Mouse (Mus musculus): ENCODE results near the gene Fig4. TPM values are rescaled to one million over a fixed set of nuclear protein-coding genes. Genes with fewer than 3 reads are reported as not detected.

The Fig4 gene
- polyA plus RNA-seq (2016; fragmentation: Nextera tagmentation; extraction: Ambion mirVana), result 14.2 and 14.5 TPM in 2 replicates

DNA sequence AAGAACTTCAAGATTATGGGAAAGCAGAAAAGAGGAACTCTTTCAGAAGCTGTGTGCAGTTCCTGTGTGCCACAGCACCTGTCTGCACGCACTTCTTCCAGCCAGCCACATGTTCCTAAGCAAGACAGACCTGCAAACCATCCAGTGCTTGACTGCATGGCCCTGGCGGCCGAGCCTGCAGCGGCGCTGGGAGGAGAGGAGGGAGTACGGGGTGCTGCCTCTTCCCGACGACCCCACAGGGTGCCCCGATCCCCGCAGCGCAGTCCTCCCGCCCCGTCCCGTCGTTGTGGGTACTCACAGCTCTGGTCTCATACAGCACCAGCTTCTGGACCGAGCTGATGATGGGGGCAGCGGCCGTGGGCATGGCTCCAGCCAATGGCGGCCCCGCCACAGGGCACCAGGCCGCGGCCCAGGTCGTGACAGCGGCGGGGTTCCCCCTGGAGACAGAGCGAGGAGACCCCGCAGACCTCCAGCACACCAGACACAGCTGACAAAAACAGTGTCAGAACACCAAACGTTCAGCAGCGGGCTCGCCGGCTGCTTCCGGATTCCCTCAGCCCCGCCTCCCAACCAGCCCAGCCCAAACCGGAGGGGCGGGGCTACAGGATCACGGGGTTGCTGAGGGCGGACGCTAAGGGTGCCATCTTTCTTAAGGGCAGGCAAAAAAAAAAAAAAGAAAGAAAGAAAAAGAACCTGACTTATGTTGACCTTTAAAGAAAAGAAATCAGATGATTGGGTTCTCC, at the start of gene Fig4:
Gene Fig4 (minus strand): TSS at position 572 of the 743 bp plus-strand sequence.
- no peaks in the 10 kb centered on the region for H3K9me3 ChIP-seq
- under 1% methylated on average over 38 of the region's 38 CpGs for WGBS
- H3K27ac ChIP-seq (replicated peaks), result peak within 1 kb of the TSS; percentile 85
- H3K4me3 ChIP-seq, result peak within 1 kb of the TSS; percentile 88
- no peaks in the 10 kb centered on the region for H3K27me3 ChIP-seq (replicated peaks; ENCODE audit: low read depth, poor library complexity, severe bottlenecking)
- DNase-seq (ENCODE audit: low spot score), result peak; percentile 92
- H3K36me3 ChIP-seq (replicated peaks), result no peaks in the 10 kb centered on the region
- H3K4me1 ChIP-seq, result peaks cover 12% of the 10 kb centered on the region

DNA sequence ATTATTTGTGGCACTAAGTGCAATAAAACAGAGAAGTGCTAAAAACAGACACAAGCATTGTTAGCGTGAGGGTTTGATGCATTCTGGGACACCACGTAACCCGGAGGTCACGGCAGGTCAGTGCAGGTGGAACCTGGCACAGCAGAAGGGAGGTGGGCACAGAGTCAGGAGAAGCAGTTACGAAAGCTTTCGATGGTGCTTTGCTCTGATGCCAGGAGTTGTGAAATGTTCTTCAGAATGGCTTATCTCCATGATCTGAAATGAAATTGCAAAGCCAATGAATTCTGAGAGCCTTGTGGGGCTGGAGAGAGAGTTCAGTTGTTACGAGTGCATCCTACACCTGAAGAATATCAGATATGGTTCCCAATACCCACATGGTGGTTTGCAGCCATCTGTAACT, 38.3 kb upstream of the Fig4 start:
- 90% methylated on average over 7 of the region's 7 CpGs for WGBS
- Histone ChIP-seq H3K4me1 (no peaks in the 10 kb centered on the region), H3K9me3 (no peaks in the 10 kb centered on the region)

DNA sequence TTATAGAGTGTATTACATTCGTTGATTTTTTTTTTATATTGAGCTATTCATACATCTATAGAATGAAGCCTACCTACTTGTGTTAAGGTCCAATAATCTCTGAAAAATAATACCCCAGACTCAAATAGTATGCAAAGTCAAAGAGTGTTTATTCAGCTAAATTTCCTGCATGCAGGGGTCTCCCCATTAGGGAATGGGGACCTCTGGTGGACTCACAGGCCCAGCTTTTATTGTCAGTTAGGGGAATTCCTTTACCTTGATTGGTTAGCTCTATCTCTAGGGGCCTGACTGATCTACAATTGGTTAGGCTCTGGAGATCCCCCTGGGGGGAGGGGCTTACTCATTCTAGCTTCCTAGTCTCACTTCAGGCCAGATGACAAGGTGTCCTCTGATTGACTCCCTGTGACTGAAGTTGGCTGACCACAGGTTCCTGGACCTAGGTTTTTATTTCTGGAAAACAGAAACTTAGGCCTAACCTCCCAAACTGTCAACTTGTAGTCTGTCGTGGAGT, 29.5 kb upstream of the Fig4 start:
- no peak overlapping the region for H3K27ac ChIP-seq (replicated peaks)
- no peaks in the 10 kb centered on the region for H3K9me3 ChIP-seq
- WGBS, result 84% methylated on average over 2 of the region's 2 CpGs
- H3K27me3 ChIP-seq (replicated peaks; ENCODE audit: low read depth, poor library complexity, severe bottlenecking), result no peaks in the 10 kb centered on the region
- H3K4me3 ChIP-seq, result no peak overlapping the region
- DNase-seq (ENCODE audit: low spot score), result no peak
- H3K36me3 ChIP-seq (replicated peaks), result no peaks in the 10 kb centered on the region
- no peaks in the 10 kb centered on the region for H3K4me1 ChIP-seq

More for the DNA sequence above, 38.3 kb upstream of the Fig4 start:
- H3K27me3 ChIP-seq (replicated peaks; ENCODE audit: low read depth, poor library complexity, severe bottlenecking), result no peaks in the 10 kb centered on the region
- no peak overlapping the region for H3K4me3 ChIP-seq
- H3K27ac ChIP-seq (replicated peaks), result no peak overlapping the region
- H3K36me3 ChIP-seq (replicated peaks), result no peaks in the 10 kb centered on the region
- DNase-seq (ENCODE audit: low spot score), result no peak

DNA sequence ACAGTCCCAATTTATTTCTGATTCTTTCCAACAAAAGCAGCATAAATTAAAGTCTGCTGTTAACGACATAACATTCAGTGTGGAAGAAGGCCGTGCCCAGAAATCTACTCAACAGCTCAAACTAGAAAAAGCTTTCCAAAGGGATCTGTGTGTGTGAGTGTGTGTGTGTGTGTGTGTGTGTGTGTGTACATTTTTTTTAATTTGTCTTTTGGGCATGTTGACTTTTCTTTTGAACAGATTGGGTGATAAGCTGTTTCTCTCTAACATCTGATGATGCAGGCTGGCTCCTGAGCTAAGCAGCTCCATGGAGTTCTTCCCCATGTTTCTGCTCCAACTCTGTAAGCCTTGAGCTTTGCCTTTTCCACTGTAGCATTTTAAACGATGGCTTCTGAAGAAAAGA, 12.8 kb upstream of the Fig4 start:
- no peaks in the 10 kb centered on the region for H3K27me3 ChIP-seq (replicated peaks; ENCODE audit: low read depth, poor library complexity, severe bottlenecking)
- DNase-seq (ENCODE audit: low spot score), result no peak
- H3K36me3 ChIP-seq (replicated peaks), result no peaks in the 10 kb centered on the region
- H3K4me3 ChIP-seq, result no peak overlapping the region
- no peak overlapping the region for H3K27ac ChIP-seq (replicated peaks)
- no peaks in the 10 kb centered on the region for H3K9me3 ChIP-seq
- no peaks in the 10 kb centered on the region for H3K4me1 ChIP-seq
- 87% methylated on average over 3 of the region's 3 CpGs for WGBS

DNA sequence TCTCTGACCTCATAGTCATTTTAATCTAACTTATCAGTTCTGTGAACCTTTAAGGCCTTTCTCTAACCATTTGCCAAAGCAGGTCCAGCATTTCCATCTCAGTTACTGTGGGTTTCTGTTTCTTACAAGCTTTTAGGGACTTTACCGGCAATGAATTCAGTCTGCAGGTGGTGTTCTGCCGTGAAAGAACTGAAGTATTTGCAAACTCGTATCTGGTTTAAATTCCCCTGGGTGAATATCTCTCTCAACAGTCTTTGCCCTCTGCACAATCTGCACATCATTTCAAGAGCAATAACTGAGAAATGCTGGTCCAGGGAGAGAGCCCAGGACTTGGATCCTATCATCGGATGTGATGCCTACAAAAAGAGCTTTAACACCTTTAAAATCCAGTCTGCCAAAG, 5.1 kb upstream of the Fig4 start:
- Histone ChIP-seq H3K4me1 (no peaks in the 10 kb centered on the region; the same call in 1 of the 2 replicates), H3K4me3 (no peak overlapping the region), H3K36me3 (replicated peaks) (no peaks in the 10 kb centered on the region), H3K27me3 (replicated peaks; ENCODE audit: low read depth, poor library complexity, severe bottlenecking) (no peaks in the 10 kb centered on the region), H3K27ac (replicated peaks) (no peak overlapping the region), H3K9me3 (no peaks in the 10 kb centered on the region)
- DNase-seq (ENCODE audit: low spot score), result no peak
- WGBS, result 89% methylated on average over 4 of the region's 4 CpGs

DNA sequence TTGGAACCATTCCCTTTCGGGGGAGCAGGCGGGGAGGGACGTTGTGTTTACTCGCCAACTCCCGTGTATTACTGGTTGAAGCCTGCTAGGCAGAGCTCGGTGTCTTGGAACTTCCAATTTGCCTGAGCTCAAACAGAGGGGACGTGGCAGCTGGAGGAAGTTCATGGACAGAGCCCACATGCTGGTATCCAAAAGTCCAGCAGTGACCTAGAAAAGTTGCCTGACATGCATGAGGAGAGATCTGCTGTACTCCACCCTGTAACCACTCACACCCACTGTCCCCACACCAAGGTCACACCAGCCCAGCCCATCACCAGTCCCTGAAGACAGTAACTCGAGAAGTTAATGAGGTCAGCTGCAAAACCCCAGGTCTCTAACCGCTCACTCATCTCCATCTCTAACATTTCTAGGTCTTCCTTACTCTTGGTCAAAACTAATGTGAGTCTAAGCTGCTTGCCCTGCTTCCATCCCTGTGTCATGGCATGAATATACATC, 1.9 kb upstream of the Fig4 start:
- Histone ChIP-seq H3K4me1 (peaks cover 12% of the 10 kb centered on the region), H3K27me3 (replicated peaks; ENCODE audit: low read depth, poor library complexity, severe bottlenecking) (no peaks in the 10 kb centered on the region), H3K36me3 (replicated peaks) (no peaks in the 10 kb centered on the region), H3K4me3 (no peak overlapping the region), H3K9me3 (no peaks in the 10 kb centered on the region), H3K27ac (replicated peaks) (no peak overlapping the region)
- DNase-seq (ENCODE audit: low spot score), result no peak
- WGBS, result 81% methylated on average over 9 of the region's 9 CpGs

DNA sequence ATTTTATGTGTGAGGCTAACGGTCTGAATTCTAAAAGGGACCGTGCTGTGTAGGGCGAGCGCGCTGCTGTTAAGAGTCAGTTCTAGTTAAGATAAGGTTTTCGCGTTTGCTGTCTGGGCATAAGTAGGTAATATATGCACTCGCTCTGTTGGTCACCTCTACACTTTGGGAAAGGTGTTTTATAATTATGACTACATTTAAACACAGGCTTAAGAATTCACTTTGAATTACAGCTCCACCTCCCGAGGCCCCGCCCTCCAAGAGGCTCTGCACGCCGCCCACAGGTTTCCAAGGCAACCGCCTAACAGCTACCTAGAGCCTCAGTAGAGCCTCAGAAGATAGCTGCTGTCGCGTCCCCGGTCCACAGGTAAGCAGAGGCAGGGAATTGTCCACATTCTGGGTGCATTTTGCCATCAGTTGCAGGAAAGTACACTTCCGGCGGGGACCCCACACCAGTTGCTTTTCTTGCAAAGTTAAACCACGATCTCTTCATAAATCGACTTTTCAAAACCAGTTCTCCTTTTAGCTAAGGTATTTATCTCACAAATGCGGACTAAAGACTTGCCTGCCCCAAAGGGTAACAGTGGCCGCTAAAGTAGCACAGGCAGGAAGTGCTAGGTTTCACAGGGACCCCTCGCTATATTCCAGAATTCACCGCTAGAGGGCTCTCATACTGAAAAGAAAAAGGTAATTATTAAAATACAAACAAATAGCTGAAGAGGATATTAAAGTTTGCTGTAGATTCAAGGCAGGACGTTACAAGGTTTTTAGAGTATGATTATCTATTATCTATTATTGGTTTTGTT, 782 bp upstream of the Fig4 start, which contains the start of gene Ak9:
Gene Ak9 (plus strand): TSS at position 342 of the 806 bp plus-strand sequence.
- WGBS, result under 1% methylated on average over 25 of the region's 25 CpGs
- no peaks in the 10 kb centered on the region for H3K27me3 ChIP-seq (replicated peaks; ENCODE audit: low read depth, poor library complexity, severe bottlenecking)
- peak within 1 kb of the TSS; percentile 88 for H3K4me3 ChIP-seq
- no peaks in the 10 kb centered on the region for H3K36me3 ChIP-seq (replicated peaks)
- H3K9me3 ChIP-seq, result no peaks in the 10 kb centered on the region
- H3K4me1 ChIP-seq, result peaks cover 12% of the 10 kb centered on the region
- peak within 1 kb of the TSS; percentile 85 for H3K27ac ChIP-seq (replicated peaks)
- peak; percentile 88 for DNase-seq (ENCODE audit: low spot score)

DNA sequence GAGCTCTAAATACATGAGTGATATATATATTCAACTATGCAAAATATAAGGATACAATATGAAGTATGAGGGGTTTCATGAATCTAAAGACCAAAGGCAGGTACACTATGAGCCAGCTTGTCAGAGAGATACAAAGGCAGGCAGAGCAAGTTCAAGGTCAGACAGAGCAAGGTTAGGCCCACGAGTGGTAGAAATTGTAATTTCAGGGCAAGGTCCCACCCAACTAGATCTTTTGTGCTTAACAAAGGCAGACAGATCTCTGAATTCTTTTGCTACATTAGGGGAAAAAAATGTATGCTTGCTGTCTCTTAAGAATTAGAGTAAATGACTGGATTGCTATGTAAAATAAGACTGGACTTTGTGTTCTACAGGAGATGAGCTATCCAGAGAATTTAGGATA, 2.9 kb downstream of the Fig4 start:
- whole genome bisulfite sequencing, result 66% methylated on average over 1 of the region's 1 CpGs

DNA sequence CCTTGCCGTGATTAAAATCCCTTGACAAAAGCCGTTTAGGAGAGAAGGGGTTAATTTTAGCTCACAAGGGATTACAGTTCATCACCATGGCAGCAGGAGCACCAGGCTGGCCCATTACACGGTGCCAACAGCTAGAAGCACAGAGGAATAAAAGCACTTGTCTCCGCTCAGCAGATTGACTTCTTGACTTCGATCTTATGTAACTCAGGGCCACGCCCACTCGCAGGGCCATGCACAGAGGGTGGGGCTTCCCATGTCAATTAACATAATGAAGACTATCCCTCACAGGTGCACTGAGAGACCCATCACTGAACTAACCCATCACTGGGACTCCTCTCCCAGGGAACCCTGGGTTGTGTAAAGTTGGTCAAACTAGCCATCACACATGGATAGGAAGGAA, 7.9 kb downstream of the Fig4 start:
- H3K4me1 ChIP-seq, result peaks cover 26% of the 10 kb centered on the region
- no peak overlapping the region for H3K4me3 ChIP-seq
- H3K36me3 ChIP-seq (replicated peaks), result no peaks in the 10 kb centered on the region
- no peak for DNase-seq (ENCODE audit: low spot score)
- no peaks in the 10 kb centered on the region for H3K9me3 ChIP-seq
- no peaks in the 10 kb centered on the region for H3K27me3 ChIP-seq (replicated peaks; ENCODE audit: low read depth, poor library complexity, severe bottlenecking)
- WGBS, result 56% methylated on average over 7 of the region's 7 CpGs
- H3K27ac ChIP-seq (replicated peaks), result no peak overlapping the region

More for the DNA sequence above, 2.9 kb downstream of the Fig4 start:
- no peaks in the 10 kb centered on the region for H3K36me3 ChIP-seq (replicated peaks)
- H3K9me3 ChIP-seq, result no peaks in the 10 kb centered on the region
- no peak overlapping the region for H3K27ac ChIP-seq (replicated peaks)
- H3K4me3 ChIP-seq, result no peak overlapping the region
- H3K4me1 ChIP-seq, result peaks cover 12% of the 10 kb centered on the region
- DNase-seq (ENCODE audit: low spot score), result no peak
- no peaks in the 10 kb centered on the region for H3K27me3 ChIP-seq (replicated peaks; ENCODE audit: low read depth, poor library complexity, severe bottlenecking)

DNA sequence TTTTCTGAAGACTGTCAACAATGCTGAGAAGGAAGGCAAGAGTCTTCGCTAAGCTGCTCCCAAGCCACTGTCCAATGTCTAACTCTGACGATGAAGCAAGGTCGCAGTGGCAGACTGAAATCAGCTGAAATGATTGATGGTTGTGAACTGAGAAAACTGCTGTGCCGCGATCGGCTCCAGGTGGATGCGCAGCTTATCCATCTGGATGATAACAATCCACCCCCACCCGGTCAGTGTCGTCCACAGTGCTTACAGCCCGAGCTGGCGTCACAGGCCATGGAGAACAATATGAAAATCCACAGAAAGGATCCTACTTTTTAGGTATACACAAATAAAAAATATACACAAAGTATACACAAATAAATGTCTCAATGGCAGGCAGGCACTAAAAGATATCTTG, 8.3 kb downstream of the Fig4 start:
- Histone ChIP-seq H3K4me3 (no peak overlapping the region), H3K27me3 (replicated peaks; ENCODE audit: low read depth, poor library complexity, severe bottlenecking) (no peaks in the 10 kb centered on the region), H3K36me3 (replicated peaks) (no peaks in the 10 kb centered on the region), H3K27ac (replicated peaks) (no peak overlapping the region), H3K9me3 (no peaks in the 10 kb centered on the region), H3K4me1 (peaks cover 26% of the 10 kb centered on the region)
- WGBS, result 85% methylated on average over 11 of the region's 11 CpGs
- no peak for DNase-seq (ENCODE audit: low spot score)

DNA sequence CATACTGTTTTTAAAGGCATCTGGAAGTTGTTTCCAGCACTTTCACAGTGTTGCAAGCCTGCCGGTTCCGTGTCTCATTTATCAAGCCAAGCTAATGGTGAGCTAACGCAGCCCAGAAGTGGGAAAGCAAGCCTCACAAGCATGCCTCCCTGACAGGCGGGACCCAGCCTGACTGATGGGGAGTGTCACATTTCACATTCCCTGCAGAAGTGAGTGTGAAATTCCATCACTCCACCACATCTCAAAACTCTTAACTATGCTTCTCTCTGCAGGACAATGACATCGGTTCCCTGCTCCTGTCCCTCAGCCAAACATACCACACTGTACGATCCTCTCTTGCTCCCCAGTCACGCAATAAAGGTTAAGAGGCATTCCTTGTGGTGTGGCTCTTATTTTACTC, 10.0 kb downstream of the Fig4 start:
- 17% methylated on average over 7 of the region's 7 CpGs for WGBS
- Histone ChIP-seq H3K36me3 (replicated peaks) (no peaks in the 10 kb centered on the region), H3K27ac (replicated peaks) (peak overlapping the region; percentile 62)

DNA sequence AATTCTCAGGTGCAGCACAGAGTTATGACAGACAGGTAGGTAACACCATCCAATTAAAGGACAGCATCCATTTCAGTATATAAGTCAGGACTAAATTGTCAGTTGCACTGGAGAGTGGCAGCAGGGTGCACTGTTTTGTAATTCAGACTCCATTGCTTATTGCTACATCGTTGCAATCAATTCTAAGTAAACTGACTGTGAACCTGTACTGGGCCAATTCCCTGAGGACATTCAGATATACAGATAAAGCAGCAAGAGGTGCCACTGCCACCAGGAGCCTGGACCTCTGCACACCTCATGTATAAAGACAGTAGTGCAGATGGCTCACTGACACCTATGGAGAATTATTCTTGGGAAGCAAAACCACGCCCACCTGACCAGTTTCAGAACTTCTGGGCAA, 12.0 kb downstream of the Fig4 start:
- DNase-seq (ENCODE audit: low spot score), result no peak
- 85% methylated on average over 2 of the region's 2 CpGs for WGBS
- Histone ChIP-seq H3K9me3 (no peaks in the 10 kb centered on the region), H3K27ac (replicated peaks) (no peak overlapping the region), H3K4me1 (peaks cover 29% of the 10 kb centered on the region), H3K4me3 (no peak overlapping the region), H3K27me3 (replicated peaks; ENCODE audit: low read depth, poor library complexity, severe bottlenecking) (no peaks in the 10 kb centered on the region), H3K36me3 (replicated peaks) (no peaks in the 10 kb centered on the region)

More for the DNA sequence above, 10.0 kb downstream of the Fig4 start:
- DNase-seq (ENCODE audit: low spot score), result peak; percentile 65
- Histone ChIP-seq H3K27me3 (replicated peaks; ENCODE audit: low read depth, poor library complexity, severe bottlenecking) (no peaks in the 10 kb centered on the region), H3K4me3 (no peak overlapping the region), H3K9me3 (no peaks in the 10 kb centered on the region), H3K4me1 (peaks cover 29% of the 10 kb centered on the region)

Data from embryonic facial prominence, embryonic 10.5 days (tissue).